Mouse (Mus musculus) heart, postnatal 36 days (tissue): ENCODE results near the gene Tbc1d10b. TPM values are rescaled to one million over a fixed set of nuclear protein-coding genes. Genes with fewer than 3 reads are reported as not detected.
"Not testable (repeated sequence)": the region's sequence is repeated elsewhere in the genome, so short reads cannot be mapped to it uniquely, and the experiment has no call there.

Source experiments
- DNase-seq, 2 experiments: peaks; one replicate each; pipeline ENCODE4 v3.0.0; 2021 to 2022
- intact Hi-C: fragments of 180-260 bp; cut with DNase I; formaldehyde crosslinking; loops from one replicate; pipeline ENCODE4 v1.15.1; 2025
- total RNA-seq, 2 experiments: library from RNA; stranded (reverse); gene quantifications; 2 replicates each; pipeline ENCODE4 v1.2.3; 2021

Gene Tbc1d10b
- total RNA-seq, 2 experiments from 2014 or later = 24.6 to 26.4 TPM

DNA sequence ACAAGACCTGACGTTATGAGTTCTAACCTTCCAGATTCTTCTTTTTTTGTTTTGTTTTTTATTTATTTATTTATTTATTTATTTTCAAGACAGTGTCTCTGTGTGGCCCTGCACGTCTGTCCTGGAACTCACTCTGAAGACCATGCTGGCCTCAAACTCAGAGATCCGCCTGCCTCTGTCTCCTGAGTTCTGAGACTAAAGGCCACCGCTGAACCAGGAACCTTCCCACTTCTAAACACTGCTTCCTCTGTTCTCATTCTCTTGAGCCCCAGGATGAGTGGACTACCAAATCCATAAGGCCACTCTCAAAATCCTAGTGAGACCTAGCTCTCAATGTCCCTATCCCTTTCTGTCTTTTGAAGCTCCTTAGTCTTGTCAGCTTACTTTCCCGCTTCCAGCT lies 1.6 kb upstream of the Tbc1d10b start:
- intact Hi-C loops = no loop called here
- DNase-seq = no peak

DNA sequence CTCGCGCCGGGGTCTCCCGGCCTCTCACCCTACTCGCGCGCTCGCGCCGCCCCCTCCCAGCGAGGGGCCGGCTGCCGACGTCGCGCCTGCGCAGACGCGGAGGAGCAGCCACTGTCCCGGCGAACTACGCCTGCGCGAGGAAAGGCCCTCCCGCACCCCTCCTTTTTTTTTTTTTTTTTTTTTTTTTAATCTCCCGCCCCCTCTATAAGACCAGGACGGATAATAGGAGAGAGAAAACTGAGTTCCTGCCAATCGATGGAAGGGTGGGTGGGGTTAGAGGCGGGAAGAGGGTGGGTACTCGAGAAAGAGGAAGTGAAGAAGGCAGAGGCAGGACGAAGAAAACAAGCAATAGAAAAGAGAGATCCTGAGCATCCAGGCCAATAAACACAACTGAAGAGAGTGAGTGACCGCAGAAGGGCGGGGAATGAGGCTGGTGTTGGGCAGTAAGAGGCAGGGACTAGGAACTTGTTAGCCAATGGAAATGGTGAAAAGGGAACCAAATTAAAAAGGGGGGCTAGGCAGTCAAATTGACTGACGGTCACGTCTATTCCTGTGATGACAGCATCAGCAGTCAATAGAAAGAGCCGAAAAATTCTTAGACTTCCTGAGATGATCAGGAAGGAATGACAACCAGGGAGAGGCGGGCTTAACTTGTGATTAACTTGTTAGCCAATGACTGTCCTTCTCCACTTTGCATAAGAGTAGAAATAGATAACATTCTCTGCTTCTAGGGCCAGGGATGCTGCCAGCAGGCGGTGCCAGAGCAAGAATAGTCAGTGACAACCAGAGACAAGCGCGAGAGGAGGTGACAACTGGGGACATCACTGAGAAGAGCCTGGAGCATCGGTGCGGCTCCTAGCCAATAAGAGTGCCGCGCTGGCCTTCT lies 528 bp upstream of the Tbc1d10b start, which contains the start of gene Mylpf:
Mylpf (plus strand) TSS at position 338 of the 886 bp plus-strand sequence.
- intact Hi-C loops = no loop called here
- peak; percentile 91 to 93 for DNase-seq

DNA sequence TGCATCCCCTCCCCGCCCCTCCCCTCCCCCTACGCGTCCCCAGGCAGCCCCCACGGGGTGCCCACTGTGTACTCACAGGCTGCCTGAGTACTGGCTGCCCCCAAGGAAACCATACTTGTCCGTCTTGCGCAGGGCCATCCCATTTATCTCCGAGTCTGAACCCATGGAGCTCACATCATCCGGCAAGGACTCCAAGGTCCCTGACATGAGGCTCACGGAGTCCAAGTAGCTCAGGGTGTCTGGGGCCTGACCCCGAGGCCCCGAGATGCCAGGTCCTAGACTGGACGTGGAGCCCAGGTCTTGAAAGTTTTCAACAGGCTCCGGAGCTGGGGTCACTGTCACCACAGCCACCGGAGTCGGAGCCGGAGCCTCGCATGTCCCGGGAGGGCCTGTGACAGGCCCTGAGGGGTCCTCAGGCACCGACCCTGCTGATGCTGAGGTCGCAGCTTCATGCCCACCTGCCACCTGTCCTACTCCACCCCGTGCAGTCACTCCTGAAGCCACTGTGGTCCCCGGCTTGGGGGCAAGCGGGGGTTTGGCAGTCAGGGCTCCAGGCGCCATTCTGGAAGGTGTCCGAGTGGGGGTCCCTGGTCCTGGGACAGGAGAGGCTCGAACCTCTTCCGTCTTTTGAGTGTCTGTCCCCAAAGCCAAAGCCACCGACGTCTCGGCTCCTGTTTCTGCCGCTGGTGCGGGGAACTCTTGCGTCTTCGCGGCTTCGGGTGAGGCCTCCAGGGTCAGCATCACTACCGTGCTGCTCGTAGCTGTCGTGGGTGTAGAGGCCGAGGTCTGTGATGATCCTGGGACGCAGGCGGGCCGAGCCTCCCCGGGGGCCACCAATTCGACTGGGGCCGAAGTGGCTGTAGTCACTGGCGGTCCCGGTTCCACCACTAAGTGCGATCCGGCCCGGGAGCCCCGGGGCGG lies 634 bp downstream of the Tbc1d10b start:
- DNase-seq = peak in 1 of 2 experiments; percentile 31
- intact Hi-C loops = no loop called here

DNA sequence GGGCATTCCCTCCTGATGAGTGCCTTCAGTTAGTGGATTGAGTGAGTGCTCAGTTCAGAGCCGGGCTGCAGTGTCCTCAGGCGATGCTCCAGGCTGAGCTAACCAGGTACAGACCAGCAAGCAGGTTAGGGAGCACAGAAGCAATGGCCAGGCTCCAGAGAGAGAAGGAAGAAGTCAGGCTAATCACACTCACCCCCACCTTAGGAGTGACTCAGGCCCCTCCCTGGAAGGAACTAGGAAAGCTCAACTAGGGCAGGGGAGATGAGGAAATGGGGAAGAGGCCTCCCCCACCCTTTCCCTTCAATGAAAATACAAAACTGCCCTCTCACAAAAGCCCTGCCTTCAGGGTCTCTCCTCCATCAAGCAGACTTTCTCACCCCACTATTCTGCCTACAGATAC lies 1.7 kb downstream of the Tbc1d10b start:
- intact Hi-C loops = no loop called here
- DNase-seq = no peak

DNA sequence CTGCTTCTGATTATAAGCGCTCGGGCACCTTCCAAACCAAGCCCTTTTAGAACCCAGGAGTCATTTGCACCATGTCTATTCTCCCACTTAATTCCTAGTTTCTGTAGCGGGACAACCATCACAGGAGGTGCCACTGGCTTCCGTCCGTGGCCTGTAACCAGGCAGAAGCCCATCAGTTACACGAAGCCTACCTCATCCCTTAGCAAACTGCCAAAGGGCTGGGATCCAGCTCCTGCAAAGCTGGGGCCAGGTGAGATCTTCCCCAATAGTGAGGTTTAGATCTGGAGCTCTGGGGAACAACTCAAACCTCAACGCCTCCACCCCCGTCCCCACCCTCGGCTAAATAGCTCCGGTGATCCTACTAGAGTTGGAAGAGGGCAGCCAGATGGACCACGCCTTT lies 11.8 kb downstream of the Tbc1d10b start:
- intact Hi-C loops = loop anchor here (1.0 to 5.0 kb wide), 3 partner anchors 38 to 334 kb away; partner anchors contain the start of genes Hirip3, Ino80e and Kif22

DNA sequence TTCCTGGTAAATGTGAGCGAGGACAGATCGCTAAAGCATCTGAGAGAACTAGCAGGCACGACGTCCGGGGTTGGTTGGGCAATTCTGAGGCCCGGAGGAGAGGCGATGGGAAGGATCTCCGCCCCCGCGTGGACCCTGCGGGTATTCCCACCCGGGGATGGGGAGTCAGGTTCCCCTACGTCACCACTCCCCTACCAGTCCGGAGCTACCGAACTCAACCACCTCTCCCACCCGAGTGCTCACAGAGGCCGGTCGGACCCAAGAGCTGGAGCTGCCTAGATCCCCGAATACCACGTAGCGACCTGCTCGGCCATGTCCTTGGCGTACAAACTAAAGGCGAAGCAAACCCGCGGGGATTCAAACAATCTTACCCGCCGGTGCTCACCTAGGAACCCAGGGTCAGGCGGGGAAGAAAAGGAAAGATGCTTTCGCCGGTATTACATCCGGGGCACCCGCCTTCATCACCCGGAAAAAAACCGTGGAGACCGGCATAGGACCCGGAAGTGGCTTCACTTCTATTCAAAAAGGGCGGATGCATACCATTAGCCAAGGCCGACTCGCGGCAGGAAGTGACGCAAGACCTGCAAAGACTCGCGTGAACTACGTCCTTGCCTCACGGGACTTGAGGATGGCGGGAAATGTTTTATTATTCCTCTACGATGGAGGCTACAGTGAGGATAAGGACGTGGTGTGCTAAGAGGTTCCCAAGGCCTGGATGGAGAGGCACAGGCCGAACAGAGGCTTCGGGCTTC lies 12.5 kb downstream of the Tbc1d10b start, which contains the start of gene Cd2bp2:
Cd2bp2 (minus strand) TSS at position 507 of the 752 bp plus-strand sequence.
- intact Hi-C loops = loop anchor here (1.0 to 5.0 kb wide), 3 partner anchors 39 to 333 kb away; partner anchors contain the start of genes Hirip3, Ino80e and Kif22

More for the DNA sequence above, 11.8 kb downstream of the Tbc1d10b start:
- no peak for DNase-seq

DNA sequence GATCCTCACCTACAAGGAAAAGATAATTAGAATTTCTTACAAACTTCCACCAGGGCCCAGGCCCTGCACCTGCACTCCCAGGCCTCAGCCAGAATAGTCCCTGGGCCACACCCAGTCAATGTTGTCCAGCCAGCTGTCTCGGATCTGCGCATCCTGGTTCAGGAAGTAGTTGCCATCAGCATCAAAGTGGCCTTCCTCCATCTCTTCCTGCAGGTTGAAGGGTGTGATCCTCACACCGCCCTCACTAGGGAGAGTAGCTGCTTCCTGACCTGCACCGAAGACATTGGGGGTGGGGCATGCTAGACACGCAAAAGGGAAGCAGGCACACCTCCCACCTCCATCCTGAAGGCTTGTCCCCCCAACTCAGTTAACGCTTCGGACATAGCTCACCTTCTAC lies 13.6 kb downstream of the Tbc1d10b start:
- DNase-seq = no peak
- intact Hi-C loops = loop anchor here (5.0 kb wide), 2 partner anchors 152 to 332 kb away; partner anchors contain the start of genes Hirip3, Ino80e and Kif22

More for the DNA sequence above, 12.5 kb downstream of the Tbc1d10b start, which contains the start of gene Cd2bp2:
- peak; percentile 90 to 93 for DNase-seq

DNA sequence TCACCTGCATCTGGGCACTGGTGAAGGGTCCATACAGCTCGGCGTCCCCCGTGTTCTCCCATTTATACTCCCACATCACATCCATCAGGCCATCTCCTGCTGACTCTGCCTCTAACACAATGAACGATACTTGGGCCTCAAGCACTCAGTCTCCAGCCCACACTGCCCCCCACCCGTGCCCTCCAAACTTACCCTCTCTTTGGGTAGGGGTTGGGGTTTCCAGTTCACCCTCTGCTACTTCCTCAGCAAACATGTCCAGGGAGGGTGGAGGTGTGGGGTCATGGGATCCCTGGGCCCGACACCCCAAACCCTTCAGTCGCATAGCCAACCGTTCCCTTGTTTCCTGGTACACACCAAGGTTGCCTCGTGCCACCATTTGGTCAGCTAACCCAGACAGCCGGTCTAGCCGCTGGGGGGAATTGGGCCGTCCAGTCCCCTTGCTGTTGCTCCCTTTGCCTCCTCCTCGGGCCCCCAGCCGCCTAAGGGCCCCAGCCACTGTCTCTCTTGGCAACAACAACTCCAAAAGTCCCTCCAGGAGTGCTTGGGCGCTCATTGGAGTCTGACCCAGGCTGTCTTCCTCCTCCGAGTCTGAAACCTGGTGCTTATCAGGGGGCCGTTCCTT lies 14.1 kb downstream of the Tbc1d10b start:
- DNase-seq = no peak
- intact Hi-C loops = no loop called here

DNA sequence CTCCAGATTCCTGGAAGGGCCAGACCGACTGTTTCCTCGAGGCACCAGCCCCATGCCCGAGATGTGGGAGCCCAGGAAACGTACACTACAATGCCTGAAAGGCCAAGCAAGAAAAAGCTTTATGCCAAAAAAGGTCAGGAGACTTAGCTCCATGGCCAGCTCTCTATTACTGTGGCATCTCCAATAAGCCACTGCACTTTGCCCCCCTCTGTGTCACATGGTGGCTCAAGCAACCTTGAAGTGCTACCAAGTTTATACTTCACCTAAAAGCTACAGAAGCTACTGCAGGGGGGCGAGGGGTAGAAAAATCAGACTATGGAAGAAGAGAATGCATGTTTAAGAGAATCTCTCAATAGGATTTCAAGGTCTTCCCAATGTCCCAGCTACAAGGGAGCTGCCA lies 15.3 kb downstream of the Tbc1d10b start:
- no peak for DNase-seq
- intact Hi-C loops = no loop called here

DNA sequence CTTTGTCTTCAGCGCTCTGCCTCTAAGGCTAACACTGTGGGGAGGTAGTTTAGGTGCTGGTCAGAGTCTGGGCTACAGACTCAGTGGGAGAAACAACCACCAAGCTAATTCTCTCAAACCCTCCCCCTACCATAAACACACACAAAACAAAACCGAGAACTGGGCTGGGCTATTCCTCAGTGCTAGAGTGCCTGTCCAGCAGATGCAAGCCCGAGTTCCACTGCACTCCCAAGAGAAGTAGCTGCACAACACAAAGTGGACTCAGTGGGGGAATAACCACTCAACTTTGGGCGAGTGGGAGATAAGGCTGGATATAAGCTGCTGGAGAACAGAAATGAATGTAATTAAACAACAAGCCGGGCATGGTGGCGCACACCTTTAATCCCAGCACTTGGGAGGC lies 17.6 kb downstream of the Tbc1d10b start:
- DNase-seq = no peak
- intact Hi-C loops = no loop called here

DNA sequence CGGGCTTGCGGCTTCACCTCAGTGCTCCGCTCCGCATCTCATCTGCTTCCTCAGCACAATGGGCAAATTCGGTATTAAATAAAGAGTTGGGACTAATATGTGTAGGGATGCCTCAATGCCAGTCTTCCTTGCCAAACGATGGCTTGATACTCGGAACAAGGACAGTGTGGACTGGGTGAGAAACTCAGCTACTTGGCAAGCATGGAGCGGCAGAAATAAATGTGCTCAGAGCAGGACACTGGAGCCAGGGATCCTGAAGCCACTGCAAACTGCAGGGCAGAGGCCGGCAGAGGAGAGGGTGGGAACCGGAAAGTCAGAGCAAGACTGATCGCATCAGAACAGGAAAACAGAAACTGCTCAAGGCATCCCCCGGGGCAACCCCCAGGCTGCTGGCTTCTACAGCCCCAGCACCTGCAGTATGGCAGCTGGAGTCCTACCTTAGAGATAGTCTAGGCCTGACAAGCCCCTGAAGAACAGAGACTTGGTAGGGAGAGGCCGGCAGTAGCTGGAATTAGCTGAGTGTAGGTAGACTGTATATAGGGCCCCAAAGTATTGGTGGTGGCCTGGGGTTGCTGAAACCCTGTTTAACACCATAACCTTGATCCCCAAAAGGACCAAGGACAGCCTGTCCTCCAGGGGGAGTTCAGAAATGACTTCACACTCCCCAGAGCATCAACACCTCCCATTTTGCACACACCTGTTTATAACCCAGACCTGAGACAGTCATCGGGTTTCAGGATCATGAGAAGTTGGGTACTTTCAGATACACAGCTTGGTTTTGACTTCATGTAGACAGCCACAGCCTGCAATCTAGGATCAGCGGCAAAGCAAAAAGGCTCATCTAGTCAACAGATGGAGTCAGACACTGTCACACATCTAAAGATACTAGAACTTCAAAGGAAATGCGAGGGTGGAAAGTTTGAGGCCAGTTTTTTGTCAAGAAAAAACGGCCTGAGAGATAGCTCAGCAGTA lies 19.7 kb downstream of the Tbc1d10b start:
- DNase-seq = no peak
- intact Hi-C loops = loop anchor here (5.0 kb wide), 1 partner anchor 71 kb away; no protein-coding TSS in a partner anchor

DNA sequence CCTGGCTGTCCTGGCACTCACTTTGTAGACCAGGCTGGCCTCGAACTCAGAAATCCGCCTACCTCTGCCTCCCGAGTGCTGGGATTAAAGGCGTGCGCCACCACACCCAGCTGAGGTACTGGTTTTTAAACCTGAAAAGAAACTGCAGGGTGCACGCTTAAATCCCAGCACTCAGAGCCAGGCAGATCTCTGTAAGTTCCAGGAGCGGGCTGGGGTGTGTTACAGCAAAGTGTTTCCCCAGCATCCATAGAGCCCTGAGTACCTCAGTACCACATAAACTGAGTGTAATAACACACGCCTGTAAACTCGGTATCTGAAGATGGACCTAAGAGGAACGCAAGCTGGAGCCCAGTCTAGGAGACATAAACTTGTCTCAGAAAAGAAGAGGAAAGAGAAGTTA lies 20.9 kb downstream of the Tbc1d10b start:
- DNase-seq = no peak
- intact Hi-C loops = loop anchor here (5.0 kb wide), 1 partner anchor 70 kb away; no protein-coding TSS in a partner anchor

DNA sequence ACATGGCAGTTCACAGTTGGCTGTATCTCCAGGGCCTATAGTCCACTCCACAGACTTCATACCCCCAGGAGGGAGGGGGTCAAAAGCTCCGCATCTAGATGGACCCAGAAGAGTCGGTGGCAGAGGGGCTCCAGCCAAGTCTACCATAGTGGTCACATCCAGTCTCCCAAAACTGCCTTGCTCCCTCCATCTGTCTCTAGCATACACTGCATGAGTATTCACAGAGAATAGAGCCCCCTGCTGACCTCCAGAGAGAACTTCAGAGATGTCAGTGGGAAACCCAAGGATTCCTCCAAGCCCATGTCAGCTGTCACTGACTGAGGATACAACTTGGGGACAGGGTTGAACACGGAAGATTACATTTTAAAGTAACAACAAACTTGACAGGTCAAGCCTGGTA lies 22.7 kb downstream of the Tbc1d10b start:
- intact Hi-C loops = loop anchor here (5.0 kb wide), 1 partner anchor 68 kb away; no protein-coding TSS in a partner anchor
- DNase-seq = no peak

DNA sequence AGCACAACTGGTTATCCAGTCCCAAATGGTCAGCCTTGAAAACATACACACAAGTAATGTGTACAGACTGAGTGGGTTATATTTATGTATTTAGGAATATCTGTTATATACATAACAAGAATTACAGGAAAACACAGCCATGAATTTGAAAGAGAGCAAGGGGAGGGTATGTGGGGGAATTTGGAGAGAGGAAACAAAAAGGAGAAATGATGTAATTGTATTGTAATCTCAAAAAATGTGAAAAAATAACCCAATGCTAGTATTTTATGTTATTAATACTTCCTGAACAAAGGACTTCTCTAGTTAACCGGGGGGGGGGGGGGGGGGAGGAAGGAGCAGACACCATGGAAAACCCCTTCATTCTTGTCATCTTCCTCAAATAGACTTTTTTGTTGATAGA lies 23.5 kb downstream of the Tbc1d10b start:
- no peak for DNase-seq
- intact Hi-C loops = loop anchor here (5.0 kb wide), 1 partner anchor 67 kb away; no protein-coding TSS in a partner anchor

DNA sequence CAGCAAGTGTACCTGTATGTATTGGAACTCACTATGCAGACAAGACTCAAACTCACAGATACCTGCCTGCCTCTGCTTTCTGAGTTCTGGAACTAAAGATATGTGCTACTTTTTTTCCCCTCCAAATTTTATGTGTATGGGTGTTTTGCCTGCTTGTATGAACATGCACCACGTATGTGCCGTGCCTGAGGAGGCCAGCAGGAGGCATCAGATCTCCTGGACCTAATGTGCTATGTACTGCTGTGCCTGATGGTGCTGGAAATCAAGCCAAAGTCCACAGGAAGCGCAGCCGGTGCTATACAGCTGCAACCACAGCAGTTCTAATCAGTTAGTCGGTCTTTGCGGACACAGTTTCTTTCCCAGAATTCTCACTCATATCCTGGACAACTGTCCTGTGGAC lies 24.4 kb downstream of the Tbc1d10b start:
- intact Hi-C loops = no loop called here
- DNase-seq = no peak

DNA sequence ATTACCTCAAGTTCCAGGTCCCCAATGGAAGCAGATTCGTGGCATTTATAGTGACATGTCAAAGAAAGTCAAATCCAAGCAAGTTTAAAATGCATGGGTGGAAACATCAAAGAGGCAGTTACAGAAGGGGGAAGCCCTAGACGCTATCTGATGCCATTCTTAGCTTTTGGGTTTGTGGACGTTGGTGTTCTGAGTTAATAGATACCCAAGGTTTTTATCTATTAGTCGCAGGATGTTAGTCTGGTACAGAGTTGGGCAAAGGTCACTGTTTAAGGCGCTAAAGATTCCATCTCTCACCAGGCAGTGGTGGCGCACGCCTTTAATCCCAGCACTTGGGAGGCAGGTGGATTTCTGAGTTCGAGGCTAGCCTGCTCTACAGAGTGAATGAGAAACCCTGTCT lies 24.9 kb downstream of the Tbc1d10b start:
- intact Hi-C loops = no loop called here
- no peak for DNase-seq

DNA sequence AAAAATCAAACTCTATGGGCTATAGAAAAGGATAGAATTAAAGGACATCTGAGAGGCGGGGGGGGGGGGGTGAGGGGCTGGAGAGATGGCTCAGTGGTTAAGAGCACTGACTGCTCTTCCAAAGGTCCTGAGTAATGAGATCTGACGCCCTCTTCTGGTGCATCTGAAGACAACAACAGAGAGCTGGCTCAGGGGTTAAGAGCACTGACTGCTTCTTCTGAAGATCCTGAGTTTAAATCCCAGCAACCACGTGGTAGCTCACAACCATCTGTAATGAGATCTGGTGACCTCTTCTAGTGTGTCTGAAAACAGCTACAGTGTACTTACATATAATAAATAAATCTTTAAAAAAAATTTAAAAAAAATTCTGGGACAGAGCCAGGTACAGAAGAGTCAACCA lies 26.5 kb downstream of the Tbc1d10b start:
- intact Hi-C loops, DNase-seq: not testable (repeated sequence)

DNA sequence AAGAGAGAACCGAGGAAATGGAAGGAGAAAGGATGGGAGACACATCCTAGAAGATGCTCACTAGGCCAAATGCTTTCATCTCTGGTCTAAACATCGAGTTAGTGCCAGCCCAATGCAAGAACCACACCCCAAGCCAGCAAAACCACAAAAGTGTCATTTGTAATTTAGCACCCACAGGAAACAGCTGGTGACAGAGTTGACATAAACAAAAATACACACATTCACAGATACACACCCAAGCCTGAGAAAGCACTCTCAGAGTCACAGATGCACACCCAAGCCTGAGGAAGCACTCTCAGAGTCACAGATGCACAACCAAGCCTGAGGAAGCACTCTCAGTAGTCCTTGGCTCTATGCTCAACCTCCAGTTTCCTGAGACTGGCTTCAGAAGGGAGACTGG lies 27.5 kb downstream of the Tbc1d10b start:
- intact Hi-C loops = no loop called here
- DNase-seq = no peak
